Mouse (Mus musculus): ENCODE results near the gene Akr1c19. TPM values are rescaled to one million over a fixed set of nuclear protein-coding genes. Genes with fewer than 3 reads are reported as not detected.
A peak's percentile ranks its signal among the peaks of the same experiment; 100 is the strongest.
"Not testable (repeated sequence)": the region's sequence is repeated elsewhere in the genome, so short reads cannot be mapped to it uniquely, and the experiment has no call there.

Akr1c19 gene
- polyA plus RNA-seq, 1 experiment from 2014 or later = 76.7 TPM

- no peak overlapping the region for H3K9ac ChIP-seq (ENCODE audit: low read depth, low read length)
- no peak overlapping the region for H3K27ac ChIP-seq
- no peaks in the 10 kb centered on the region for H3K36me3 ChIP-seq (ENCODE audit: insufficient read depth, low read length)
- 84% methylated on average over 3 of the region's 3 CpGs for WGBS
- DNase-seq (ENCODE audit: low spot score) = no peak
- H3K4me2 ChIP-seq (ENCODE audit: low read length) = no peak overlapping the region
- no peaks in the 10 kb centered on the region for H3K27me3 ChIP-seq (ENCODE audit: insufficient read depth, low read length)
- H3K9me3 ChIP-seq (replicated peaks; ENCODE audit: low read length) = no peaks in the 10 kb centered on the region
- TF ChIP-seq CTCF (IDR thresholded peaks at IDR 0.05; ENCODE audit: low read depth) = no peak
- no peaks in the 10 kb centered on the region for H3K4me1 ChIP-seq (replicated peaks; ENCODE audit: insufficient read depth, low read length)
- no peak overlapping the region for H3K4me3 ChIP-seq (replicated peaks; ENCODE audit: low read depth, low read length)
- no peak for ATAC-seq (replicated peaks; ENCODE audit: low FRiP score, low read depth)
These were observed 36.1 kb downstream of the Akr1c19 start for GRCm38 (mm10) chr13:4264612-4265011.

- no peaks in the 10 kb centered on the region for H3K4me1 ChIP-seq (replicated peaks; ENCODE audit: insufficient read depth, low read length)
- no peak overlapping the region for H3K9ac ChIP-seq (ENCODE audit: low read depth, low read length)
- no peak overlapping the region for H3K4me3 ChIP-seq (replicated peaks; ENCODE audit: low read depth, low read length)
- H3K27me3 ChIP-seq (ENCODE audit: insufficient read depth, low read length) = no peaks in the 10 kb centered on the region
- no peak for ATAC-seq (replicated peaks; ENCODE audit: low FRiP score, low read depth)
- no peaks in the 10 kb centered on the region for H3K36me3 ChIP-seq (ENCODE audit: insufficient read depth, low read length)
- no peak for TF ChIP-seq CTCF (IDR thresholded peaks at IDR 0.05; ENCODE audit: low read depth)
- no peaks in the 10 kb centered on the region for H3K9me3 ChIP-seq (replicated peaks; ENCODE audit: low read length)
- H3K4me2 ChIP-seq (ENCODE audit: low read length) = no peak overlapping the region
- WGBS = 75% methylated on average over 2 of the region's 2 CpGs
- H3K27ac ChIP-seq = no peak overlapping the region
- no peak for DNase-seq (ENCODE audit: low spot score)
These were observed 36.5 kb downstream of the Akr1c19 start for GRCm38 (mm10) chr13:4265047-4265446.

- H3K9me3 ChIP-seq (replicated peaks; ENCODE audit: low read length); H3K4me3 ChIP-seq (replicated peaks; ENCODE audit: low read depth, low read length); ATAC-seq (replicated peaks; ENCODE audit: low FRiP score, low read depth); H3K27me3 ChIP-seq (ENCODE audit: insufficient read depth, low read length); H3K36me3 ChIP-seq (ENCODE audit: insufficient read depth, low read length); H3K27ac ChIP-seq; H3K4me2 ChIP-seq (ENCODE audit: low read length); H3K4me1 ChIP-seq (replicated peaks; ENCODE audit: insufficient read depth, low read length); H3K9ac ChIP-seq (ENCODE audit: low read depth, low read length); DNase-seq (ENCODE audit: low spot score): not testable (repeated sequence)
- WGBS = 91% methylated on average over 2 of the region's 2 CpGs
These were observed 37.0 kb downstream of the Akr1c19 start for GRCm38 (mm10) chr13:4265455-4265854.

GRCm38 (mm10) chr13:4270860-4271259, 42.4 kb downstream of the Akr1c19 start:
- DNase-seq (ENCODE audit: low spot score) (no peak), ATAC-seq (replicated peaks; ENCODE audit: low FRiP score, low read depth) (no peak)
- no peaks in the 10 kb centered on the region for H3K9me3 ChIP-seq (replicated peaks; ENCODE audit: low read length)
- no peaks in the 10 kb centered on the region for H3K36me3 ChIP-seq (ENCODE audit: insufficient read depth, low read length)
- H3K27ac ChIP-seq = no peak overlapping the region
- no peak overlapping the region for H3K4me2 ChIP-seq (ENCODE audit: low read length)
- H3K4me3 ChIP-seq (replicated peaks; ENCODE audit: low read depth, low read length) = no peak overlapping the region
- no peaks in the 10 kb centered on the region for H3K4me1 ChIP-seq (replicated peaks; ENCODE audit: insufficient read depth, low read length)
- H3K27me3 ChIP-seq (ENCODE audit: insufficient read depth, low read length) = no peaks in the 10 kb centered on the region
- no peak for TF ChIP-seq CTCF (IDR thresholded peaks at IDR 0.05; ENCODE audit: low read depth)
- H3K9ac ChIP-seq (ENCODE audit: low read depth, low read length) = no peak overlapping the region

GRCm38 (mm10) chr13:4277526-4277925, 49.0 kb downstream of the Akr1c19 start:
- DNase-seq (ENCODE audit: low spot score) (no peak), ATAC-seq (replicated peaks; ENCODE audit: low FRiP score, low read depth) (no peak)
- Histone ChIP-seq H3K4me2 (ENCODE audit: low read length) (no peak overlapping the region), H3K9ac (ENCODE audit: low read depth, low read length) (no peak overlapping the region), H3K4me1 (replicated peaks; ENCODE audit: insufficient read depth, low read length) (0 out of 2 replicates have a peak, but pooled peaks cover 4% of the 10 kb centered on the region), H3K27me3 (ENCODE audit: insufficient read depth, low read length) (no peaks in the 10 kb centered on the region), H3K36me3 (ENCODE audit: insufficient read depth, low read length) (no peaks in the 10 kb centered on the region), H3K4me3 (replicated peaks; ENCODE audit: low read depth, low read length) (no peak overlapping the region), H3K27ac (no peak overlapping the region), H3K9me3 (replicated peaks; ENCODE audit: low read length) (no peaks in the 10 kb centered on the region)
- no peak for TF ChIP-seq CTCF (IDR thresholded peaks at IDR 0.05; ENCODE audit: low read depth)
- WGBS = 95% methylated on average over 2 of the region's 2 CpGs

GRCm38 (mm10) chr13:4279284-4279683, 50.8 kb downstream of the Akr1c19 start, which contains the start of gene Akr1c12:
TSS of gene Akr1c12 (minus strand) at chr13:4279433.
- H3K4me2 ChIP-seq (ENCODE audit: low read length) = no peak within 1 kb of the TSS
- H3K4me1 ChIP-seq (replicated peaks; ENCODE audit: insufficient read depth, low read length) = 0 out of 2 replicates have a peak, but pooled peaks cover 4% of the 10 kb centered on the region
- ATAC-seq (replicated peaks; ENCODE audit: low FRiP score, low read depth) (peak; percentile 81), DNase-seq (ENCODE audit: low spot score) (peak; percentile 23)
- no peak within 1 kb of the TSS for H3K4me3 ChIP-seq (replicated peaks; ENCODE audit: low read depth, low read length)
- no peaks in the 10 kb centered on the region for H3K27me3 ChIP-seq (ENCODE audit: insufficient read depth, low read length)
- no peak within 1 kb of the TSS for H3K27ac ChIP-seq
- H3K36me3 ChIP-seq (ENCODE audit: insufficient read depth, low read length) = no peaks in the 10 kb centered on the region
- H3K9me3 ChIP-seq (replicated peaks; ENCODE audit: low read length) = no peaks in the 10 kb centered on the region
- TF ChIP-seq CTCF (IDR thresholded peaks at IDR 0.05; ENCODE audit: low read depth) = no peak
- WGBS = 33% methylated on average over 4 of the region's 4 CpGs
- H3K9ac ChIP-seq (ENCODE audit: low read depth, low read length) = no peak within 1 kb of the TSS
